Mouse (Mus musculus) adrenal gland, adult 10 weeks (tissue): ENCODE data around the gene Eipr1. TPM values are rescaled to one million over a fixed set of nuclear protein-coding genes. Genes with fewer than 3 reads are reported as not detected.

Experiments used
- polyA plus RNA-seq: library from polyadenylated mRNA; stranded (reverse); fragments of 350-450 nt; fragmentation: Illumina TruSeq; extraction: RNeasy Lipid Tissue Mini Kit (QIAGEN cat#74804); gene quantifications from one replicate; pipeline ENCODE4 v1.2.3, GENCODE M21; 2014; ENCODE audit warnings: low read depth, low replicate concordance

Gene Eipr1
- polyA plus RNA-seq: 2.0 TPM

GRCm38 (mm10) chr12:28751508-28752263 is at the start of gene Eipr1:
Gene Eipr1 (plus strand): TSS chr12:28751803.

GRCm38 (mm10) chr12:28750021-28750633 is 1.5 kb upstream of the Eipr1 start, which contains the start of gene Trappc12:
Gene Trappc12 (minus strand): TSS chr12:28750472.

Other genes with a start within 250 kb of the Eipr1 start
- gene Dcdc2c, start 199.4 kb upstream of the Eipr1 start, polyA plus RNA-seq: not detected
- not detected for gene Allc, start 169.3 kb upstream of the Eipr1 start, polyA plus RNA-seq
- 0.82 TPM for gene Colec11, start 128.4 kb upstream of the Eipr1 start, polyA plus RNA-seq
- gene Rps7, start 115.8 kb upstream of the Eipr1 start, polyA plus RNA-seq: 486 TPM
- gene Rnaseh1, start 102.2 kb upstream of the Eipr1 start, polyA plus RNA-seq: 1.9 TPM
- 231 TPM for gene Adi1, start 76.6 kb upstream of the Eipr1 start, polyA plus RNA-seq
- gene Trappc12, start 1.3 kb upstream of the Eipr1 start, polyA plus RNA-seq: 22.0 TPM